ENCODE assay signal across 32 mouse cellular contexts in the genomic region with DNA sequence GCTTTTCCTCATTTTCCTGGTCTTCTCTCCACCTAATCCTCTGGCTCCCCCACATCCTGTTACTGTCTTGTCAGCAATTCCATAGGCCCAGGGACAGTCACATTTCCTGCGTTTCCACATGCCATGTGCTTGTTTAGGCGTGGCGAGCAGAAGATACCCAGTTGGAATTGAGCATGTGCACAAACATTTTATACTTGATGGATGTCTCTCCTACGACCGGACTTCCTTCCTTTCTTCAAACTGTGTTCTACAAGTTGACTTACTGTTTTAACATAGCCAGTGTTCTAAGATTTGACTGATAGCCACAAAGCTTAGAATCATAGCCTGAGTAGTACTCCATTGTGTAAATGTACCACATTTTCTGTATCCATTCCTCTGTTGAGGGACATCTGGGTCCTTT.
DNase-seq lines count a peak whose midpoint lies in the region; ATAC-seq and TF ChIP-seq lines count a peak whose summit lies in the region.
"Had no signal": no experiment of that assay in that cellular context is flagged by ENCODE, and none has a peak within 500 bp of the region (broad histone marks: within the 10 kb centered on the region; RNA-seq: fewer than 3 reads in every experiment).

No protein-coding gene starts in this region.

- TF ChIP-seq CTCF in lung, adult 2 months (IDR thresholded peaks at IDR 0.05; ENCODE audit: insufficient read depth, low read length), result no peak
- no peak for TF ChIP-seq CTCF in thymus, adult 2 months (IDR thresholded peaks at IDR 0.05; ENCODE audit: borderline replicate concordance, control insufficient read depth, extremely low read depth, insufficient read depth, low read length, poor library complexity)

- 60% methylated on average over 5 of the region's 5 CpGs for WGBS in lung, adult 2 months
- 69% methylated on average over 5 of the region's 5 CpGs for WGBS in heart, embryonic 12.5 days
- 90% methylated on average over 5 of the region's 5 CpGs for WGBS in thymus, adult 2 months
- WGBS in forebrain, embryonic 14.5 days, result 93% methylated on average over 5 of the region's 5 CpGs

- no peaks in the 10 kb centered on the region for H3K9me3 ChIP-seq in heart, embryonic 12.5 days (replicated peaks)
- H3K9me3 ChIP-seq in forebrain, embryonic 14.5 days (replicated peaks; ENCODE audit: control insufficient read depth, low read length), result no peaks in the 10 kb centered on the region
- H3K9me3 ChIP-seq: embryonic facial prominence, embryonic 10.5 days; embryonic facial prominence, embryonic 13.5 days; forebrain, embryonic 13.5 days; G1E; heart, embryonic 15.5 days; hindbrain, embryonic 10.5 days; hindbrain, embryonic 13.5 days had no signal

- no peak overlapping the region for H3K4me3 ChIP-seq in lung, adult 2 months (replicated peaks; ENCODE audit: extremely low read depth, low read depth, low read length)
- H3K4me3 ChIP-seq in heart, embryonic 12.5 days, result no peak overlapping the region
- no peak overlapping the region for H3K4me3 ChIP-seq in thymus, adult 2 months (ENCODE audit: control insufficient read depth, insufficient read depth, low read length)
- no peak overlapping the region for H3K4me3 ChIP-seq in forebrain, embryonic 14.5 days (ENCODE audit: low read depth, low read length)
- H3K4me3 ChIP-seq: embryonic facial prominence, embryonic 10.5 days; embryonic facial prominence, embryonic 13.5 days; erythroblast, embryonic 14.5 days; forebrain, embryonic 13.5 days; gastrocnemius, adult 2 months; heart, embryonic 15.5 days; hindbrain, embryonic 10.5 days; hindbrain, embryonic 13.5 days had no signal

- no peak overlapping the region for H3K27ac ChIP-seq in heart, embryonic 12.5 days (ENCODE audit: poor library complexity, severe bottlenecking)
- no peak overlapping the region for H3K27ac ChIP-seq in thymus, adult 2 months (ENCODE audit: control insufficient read depth, insufficient read depth, low read length)
- no peak overlapping the region for H3K27ac ChIP-seq in forebrain, embryonic 14.5 days (ENCODE audit: low read depth, low read length)
- H3K27ac ChIP-seq: embryonic facial prominence, embryonic 10.5 days; embryonic facial prominence, embryonic 13.5 days; forebrain, embryonic 13.5 days; gastrocnemius, adult 2 months; heart, embryonic 15.5 days; hindbrain, embryonic 10.5 days; hindbrain, embryonic 13.5 days had no signal

- no peak for TF ChIP-seq POLR2A in lung, adult 2 months (IDR thresholded peaks at IDR 0.05; ENCODE audit: borderline replicate concordance, extremely low read depth, low read depth, low read length)
- TF ChIP-seq POLR2A in thymus, adult 2 months (IDR thresholded peaks at IDR 0.05; ENCODE audit: control insufficient read depth, extremely low read depth, insufficient read depth, low read length, poor library complexity), result no peak

- no peaks in the 10 kb centered on the region for H3K27me3 ChIP-seq in heart, embryonic 12.5 days (replicated peaks)
- H3K27me3 ChIP-seq in thymus, adult 2 months (ENCODE audit: control insufficient read depth, insufficient read depth, low read length), result no peaks in the 10 kb centered on the region
- no peaks in the 10 kb centered on the region for H3K27me3 ChIP-seq in forebrain, embryonic 14.5 days (replicated peaks; ENCODE audit: control insufficient read depth, insufficient read depth, low read length)
- H3K27me3 ChIP-seq: CH12.LX; forebrain, embryonic 13.5 days; heart, embryonic 15.5 days; hindbrain, embryonic 13.5 days had no signal

- H3K4me1 ChIP-seq in lung, adult 2 months (ENCODE audit: control insufficient read depth, insufficient read depth, low read length), result no peaks in the 10 kb centered on the region; the same call in 1 of the 2 replicates
- H3K4me1 ChIP-seq in heart, embryonic 12.5 days (replicated peaks), result no peaks in the 10 kb centered on the region
- H3K4me1 ChIP-seq in thymus, adult 2 months (replicated peaks; ENCODE audit: control insufficient read depth, insufficient read depth, low read length), result no peaks in the 10 kb centered on the region
- H3K4me1 ChIP-seq in forebrain, embryonic 14.5 days (ENCODE audit: control insufficient read depth, insufficient read depth, low read length), result no peaks in the 10 kb centered on the region
- H3K4me1 ChIP-seq: embryonic facial prominence, embryonic 10.5 days; embryonic facial prominence, embryonic 13.5 days; forebrain, embryonic 13.5 days; heart, embryonic 15.5 days; hindbrain, embryonic 10.5 days; hindbrain, embryonic 13.5 days had no signal

- no peaks in the 10 kb centered on the region for H3K36me3 ChIP-seq in heart, embryonic 12.5 days
- H3K36me3 ChIP-seq in thymus, adult 2 months (ENCODE audit: control insufficient read depth, insufficient read depth, low read length), result no peaks in the 10 kb centered on the region
- H3K36me3 ChIP-seq in forebrain, embryonic 14.5 days (ENCODE audit: control insufficient read depth, insufficient read depth, low read length), result no peaks in the 10 kb centered on the region
- H3K36me3 ChIP-seq: embryonic facial prominence, embryonic 10.5 days; embryonic facial prominence, embryonic 13.5 days; G1E; heart, embryonic 15.5 days; hindbrain, embryonic 10.5 days; hindbrain, embryonic 13.5 days had no signal

- H3K4me2 ChIP-seq in heart, embryonic 12.5 days, result no peak overlapping the region
- no peak overlapping the region for H3K4me2 ChIP-seq in forebrain, embryonic 14.5 days (ENCODE audit: low read length)
- H3K4me2 ChIP-seq: embryonic facial prominence, embryonic 13.5 days; forebrain, embryonic 13.5 days; heart, embryonic 11.5 days; heart, embryonic 15.5 days; hindbrain, embryonic 13.5 days had no signal

- peak; percentile 2 to 11 for DNase-seq in lung, adult 18-20 months
- DNase-seq in lung, adult 2 months, result no peak
- peak; percentile 29 for DNase-seq in lung, postnatal 10 days
- peak; percentile 34 for DNase-seq in lung, postnatal 36 days
- no peak for DNase-seq in thymus, adult 2 months
- no peak for DNase-seq in forebrain, embryonic 14.5 days (ENCODE audit: low spot score)
- DNase-seq: adrenal gland, postnatal 10 days; adrenal gland, postnatal 36 days; B cell, adult 2 months; cerebellum, adult 18-20 months; cerebellum, adult 9-10 months; cerebellum, postnatal 25 days; embryo, embryonic 11 days; forebrain, postnatal 0 days; gastrocnemius, adult 2 months; gastrocnemius, postnatal 14 days; heart, adult 11 months; heart, postnatal 10 days; heart, postnatal 36 days had no signal

- H3K9ac ChIP-seq in heart, embryonic 12.5 days, result no peak overlapping the region
- no peak overlapping the region for H3K9ac ChIP-seq in forebrain, embryonic 14.5 days (ENCODE audit: low read length)
- H3K9ac ChIP-seq: embryonic facial prominence, embryonic 13.5 days; forebrain, embryonic 13.5 days; forebrain, postnatal 0 days; heart, embryonic 15.5 days; hindbrain, embryonic 13.5 days had no signal

- ATAC-seq in heart, embryonic 12.5 days (ENCODE audit: insufficient number of reproducible peaks, low FRiP score), result no peak
- no peak for ATAC-seq in forebrain, embryonic 14.5 days
- ATAC-seq: forebrain, embryonic 13.5 days; forebrain, postnatal 0 days; hindbrain, embryonic 16.5 days; Patski had no signal

Comparison
In these comparisons a context has a peak if more than half of its experiments do, and no peak if none do; other contexts are left out.
1. DNase-seq: peak in lung, adult 18-20 months (2 of 2), lung, postnatal 10 days (single experiment) and lung, postnatal 36 days (single experiment); none in lung, adult 2 months (single experiment), thymus, adult 2 months (single experiment) and forebrain, embryonic 14.5 days (single experiment).